Mouse (Mus musculus) testis, adult 2 months (tissue): ENCODE data around the gene Asic5.

Source experiments
- CTCF ChIP-seq: fragments of 200-500 bp; IDR thresholded peaks from 2 replicates; pipeline ENCODE4 v1.5.1; 2012; ENCODE audit warnings: low read depth, mild to moderate bottlenecking, inconsistent platforms, low read length, moderate library complexity; ENCODE audit not compliant: control insufficient read depth, insufficient read depth, insufficient replicate concordance
- POLR2A ChIP-seq: fragments of 200-500 bp; IDR thresholded peaks from 2 replicates; pipeline ENCODE4 v1.6.1; 2012; ENCODE audit warnings: low read depth, mild to moderate bottlenecking, inconsistent platforms, low read length, moderate library complexity; ENCODE audit not compliant: control insufficient read depth

DNA sequence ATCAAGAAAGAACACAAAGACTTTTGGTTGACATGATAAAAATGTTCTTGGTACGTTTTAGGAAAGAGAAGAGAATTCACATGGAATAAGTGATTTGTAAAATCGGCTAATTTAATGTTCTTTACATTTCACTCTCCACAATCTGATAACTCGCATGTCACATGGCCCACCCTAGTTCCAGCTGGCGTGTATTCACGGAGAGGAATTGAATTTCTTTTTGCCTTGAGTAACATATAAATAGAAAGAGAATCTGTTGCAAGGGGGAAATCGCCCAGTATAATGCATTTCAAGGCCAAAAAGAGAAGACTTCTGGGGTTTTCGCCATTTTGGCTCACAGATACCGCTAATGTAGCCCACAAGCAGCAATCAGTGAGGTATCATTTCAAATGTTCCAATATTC, 64.0 kb downstream of the Asic5 start:
- no peak for TF ChIP-seq CTCF
- TF ChIP-seq POLR2A: no peak
